Mouse (Mus musculus): ENCODE data around the gene Lig1. TPM values are rescaled to one million over a fixed set of nuclear protein-coding genes. Genes with fewer than 3 reads are reported as not detected.
A peak's percentile ranks its signal among the peaks of the same experiment; 100 is the strongest.

Gene Lig1
- polyA plus RNA-seq, 1 experiment = 35.4 TPM

- H3K27me3 ChIP-seq (ENCODE audit: control insufficient read depth) = no peaks in the 10 kb centered on the region
- TF ChIP-seq GATA1 (IDR thresholded peaks at IDR 0.05; ENCODE audit: low read length) = no peak
- no peak for TF ChIP-seq TAL1 (IDR thresholded peaks at IDR 0.05; ENCODE audit: low read length)
- no peaks in the 10 kb centered on the region for H3K9me3 ChIP-seq (ENCODE audit: control insufficient read depth, low read length)
- no peak overlapping the region for H3K4me3 ChIP-seq (replicated peaks)
- peaks cover 100% of the 10 kb centered on the region for H3K36me3 ChIP-seq (ENCODE audit: control insufficient read depth)
- H3K4me1 ChIP-seq (ENCODE audit: control insufficient read depth) = peaks cover 4% of the 10 kb centered on the region
Observed at GRCm38 (mm10) chr7:13303372-13303771, 26.3 kb downstream of the Lig1 start.

GRCm38 (mm10) chr7:13309407-13309806, 32.3 kb downstream of the Lig1 start:
- TF ChIP-seq TAL1 (IDR thresholded peaks at IDR 0.05; ENCODE audit: low read length) (no peak), GATA1 (IDR thresholded peaks at IDR 0.05; ENCODE audit: low read length) (no peak)
- no peaks in the 10 kb centered on the region for H3K9me3 ChIP-seq (ENCODE audit: control insufficient read depth, low read length)
- H3K4me3 ChIP-seq (replicated peaks) = no peak overlapping the region
- H3K36me3 ChIP-seq (ENCODE audit: control insufficient read depth) = peaks cover 99% of the 10 kb centered on the region
- H3K4me1 ChIP-seq (ENCODE audit: control insufficient read depth) = peaks cover 31% of the 10 kb centered on the region
- H3K27me3 ChIP-seq (ENCODE audit: control insufficient read depth) = no peaks in the 10 kb centered on the region

- H3K9me3 ChIP-seq (ENCODE audit: control insufficient read depth, low read length) = no peaks in the 10 kb centered on the region
- no peak for TF ChIP-seq GATA1 (IDR thresholded peaks at IDR 0.05; ENCODE audit: low read length)
- TF ChIP-seq TAL1 (IDR thresholded peaks at IDR 0.05; ENCODE audit: low read length) = peak; percentile 37; the same call in 1 of the 3 replicates
- H3K36me3 ChIP-seq (ENCODE audit: control insufficient read depth) = peaks cover 97% of the 10 kb centered on the region
- H3K4me3 ChIP-seq (replicated peaks) = no peak overlapping the region
- peaks cover 31% of the 10 kb centered on the region for H3K4me1 ChIP-seq (ENCODE audit: control insufficient read depth)
- H3K27me3 ChIP-seq (ENCODE audit: control insufficient read depth) = no peaks in the 10 kb centered on the region
Observed at GRCm38 (mm10) chr7:13310493-13311199, 33.6 kb downstream of the Lig1 start.

- TF ChIP-seq GATA1 (IDR thresholded peaks at IDR 0.05; ENCODE audit: low read length) (no peak), TAL1 (IDR thresholded peaks at IDR 0.05; ENCODE audit: low read length) (no peak)
- Histone ChIP-seq H3K9me3 (ENCODE audit: control insufficient read depth, low read length) (no peaks in the 10 kb centered on the region), H3K27me3 (ENCODE audit: control insufficient read depth) (no peaks in the 10 kb centered on the region), H3K4me1 (ENCODE audit: control insufficient read depth) (peaks cover 31% of the 10 kb centered on the region), H3K4me3 (replicated peaks) (no peak overlapping the region), H3K36me3 (ENCODE audit: control insufficient read depth) (peaks cover 97% of the 10 kb centered on the region)
Observed at GRCm38 (mm10) chr7:13311401-13311800, 34.3 kb downstream of the Lig1 start.

GRCm38 (mm10) chr7:13314095-13314597, 37.1 kb downstream of the Lig1 start:
- H3K36me3 ChIP-seq (ENCODE audit: control insufficient read depth) = peaks cover 87% of the 10 kb centered on the region

GRCm38 (mm10) chr7:13321424-13321823, 44.3 kb downstream of the Lig1 start:
- H3K27me3 ChIP-seq (ENCODE audit: control insufficient read depth) = no peaks in the 10 kb centered on the region
- H3K4me1 ChIP-seq (ENCODE audit: control insufficient read depth) = peaks cover 21% of the 10 kb centered on the region
- no peak for TF ChIP-seq TAL1 (IDR thresholded peaks at IDR 0.05; ENCODE audit: low read length)
- no peak for TF ChIP-seq GATA1 (IDR thresholded peaks at IDR 0.05; ENCODE audit: low read length)
- peaks cover 78% of the 10 kb centered on the region for H3K36me3 ChIP-seq (ENCODE audit: control insufficient read depth)
- H3K9me3 ChIP-seq (ENCODE audit: control insufficient read depth, low read length) = no peaks in the 10 kb centered on the region
- no peak overlapping the region for H3K4me3 ChIP-seq (replicated peaks)

More at GRCm38 (mm10) chr7:13314095-13314597, 37.1 kb downstream of the Lig1 start:
- H3K4me3 ChIP-seq (replicated peaks) = no peak overlapping the region
- no peaks in the 10 kb centered on the region for H3K27me3 ChIP-seq (ENCODE audit: control insufficient read depth)
- H3K4me1 ChIP-seq (ENCODE audit: control insufficient read depth) = peaks cover 20% of the 10 kb centered on the region
- H3K9me3 ChIP-seq (ENCODE audit: control insufficient read depth, low read length) = no peaks in the 10 kb centered on the region
- TF ChIP-seq GATA1 (IDR thresholded peaks at IDR 0.05; ENCODE audit: low read length) = no peak
- TF ChIP-seq TAL1 (IDR thresholded peaks at IDR 0.05; ENCODE audit: low read length) = no peak

GRCm38 (mm10) chr7:13324316-13324715, 47.2 kb downstream of the Lig1 start, which contains the start of gene Pla2g4c:
TSS of gene Pla2g4c (plus strand) at chr7:13324655.
- Histone ChIP-seq H3K36me3 (ENCODE audit: control insufficient read depth) (peaks cover 72% of the 10 kb centered on the region), H3K4me1 (ENCODE audit: control insufficient read depth) (peaks cover 21% of the 10 kb centered on the region), H3K9me3 (ENCODE audit: control insufficient read depth, low read length) (no peaks in the 10 kb centered on the region), H3K4me3 (replicated peaks) (no peak within 1 kb of the TSS), H3K27me3 (ENCODE audit: control insufficient read depth) (no peaks in the 10 kb centered on the region)
- TF ChIP-seq TAL1 (IDR thresholded peaks at IDR 0.05; ENCODE audit: low read length) = no peak
- no peak for TF ChIP-seq GATA1 (IDR thresholded peaks at IDR 0.05; ENCODE audit: low read length)

GRCm38 (mm10) chr7:13330575-13330974, 53.5 kb downstream of the Lig1 start:
- H3K36me3 ChIP-seq (ENCODE audit: control insufficient read depth) = peaks cover 68% of the 10 kb centered on the region
- H3K9me3 ChIP-seq (ENCODE audit: control insufficient read depth, low read length) = no peaks in the 10 kb centered on the region
- TF ChIP-seq TAL1 (IDR thresholded peaks at IDR 0.05; ENCODE audit: low read length) (no peak), GATA1 (IDR thresholded peaks at IDR 0.05; ENCODE audit: low read length) (no peak)

GRCm38 (mm10) chr7:13355943-13356342, 78.9 kb downstream of the Lig1 start:
- TF ChIP-seq GATA1 (IDR thresholded peaks at IDR 0.05; ENCODE audit: low read length) (no peak), TAL1 (IDR thresholded peaks at IDR 0.05; ENCODE audit: low read length) (no peak)
- Histone ChIP-seq H3K27me3 (ENCODE audit: control insufficient read depth) (no peaks in the 10 kb centered on the region), H3K4me1 (ENCODE audit: control insufficient read depth) (no peaks in the 10 kb centered on the region), H3K36me3 (ENCODE audit: control insufficient read depth) (peaks cover 70% of the 10 kb centered on the region), H3K9me3 (ENCODE audit: control insufficient read depth, low read length) (peaks cover 6% of the 10 kb centered on the region; the same call in 1 of the 2 replicates), H3K4me3 (replicated peaks) (no peak overlapping the region)

More at GRCm38 (mm10) chr7:13330575-13330974, 53.5 kb downstream of the Lig1 start:
- no peaks in the 10 kb centered on the region for H3K4me1 ChIP-seq (ENCODE audit: control insufficient read depth)
- H3K27me3 ChIP-seq (ENCODE audit: control insufficient read depth) = no peaks in the 10 kb centered on the region
- H3K4me3 ChIP-seq (replicated peaks) = no peak overlapping the region

Other genes with a start within 250 kb of the Lig1 start
- 39.9 and 103 TPM in 2 replicates for gene Chmp2a, start 242.5 kb upstream of the Lig1 start, polyA plus RNA-seq (2012)
- 22.8 and 28.8 TPM in 2 replicates for gene Ube2m, start 239.0 kb upstream of the Lig1 start, polyA plus RNA-seq (2012)
- 0.03 TPM in 2 replicates for gene Mzf1, start 222.5 kb upstream of the Lig1 start, polyA plus RNA-seq (2012)
- 0.06 TPM in 1 of 2 replicates, not detected in the other for gene Vmn1r85, start 182.1 kb upstream of the Lig1 start, polyA plus RNA-seq (2012)
- not detected in 2 replicates for gene Vmn1r86, start 157.4 kb upstream of the Lig1 start, polyA plus RNA-seq (2012)
- 0.04 TPM in 1 of 2 replicates, not detected in the other for gene Vmn1r87, start 137.1 kb upstream of the Lig1 start, polyA plus RNA-seq (2012)
- not detected in 2 replicates for gene Vmn1r88, start 117.7 kb upstream of the Lig1 start, polyA plus RNA-seq (2012)
- gene Vmn1r89, start 64.3 kb upstream of the Lig1 start, polyA plus RNA-seq (2012) = not detected in 2 replicates
- 0.08 and 0.23 TPM in 2 replicates for gene Zswim9, start 1.4 kb downstream of the Lig1 start, polyA plus RNA-seq (2012)
- 0.05 and 0.06 TPM in 2 replicates for gene Pla2g4c, start 47.4 kb downstream of the Lig1 start, polyA plus RNA-seq (2012)
- gene Cabp5, start 120.8 kb downstream of the Lig1 start, polyA plus RNA-seq (2012) = 0.02 TPM in 1 of 2 replicates, not detected in the other
- not detected in 2 replicates for gene Bsph1, start 173.6 kb downstream of the Lig1 start, polyA plus RNA-seq (2012)